Mouse (Mus musculus): ENCODE results near the gene Ralgapa2. TPM values are rescaled to one million over a fixed set of nuclear protein-coding genes. Genes with fewer than 3 reads are reported as not detected.

Gene Ralgapa2
- polyA plus RNA-seq, 1 experiment: 26.6 TPM

- H3K36me3 ChIP-seq (ENCODE audit: control insufficient read depth, insufficient read depth, low read length, poor library complexity, severe bottlenecking): no peaks in the 10 kb centered on the region
Observed at GRCm38 (mm10) chr2:146256321-146256875, 255.7 kb downstream of the Ralgapa2 start.

GRCm38 (mm10) chr2:146255636-146256035 is 256.5 kb downstream of the Ralgapa2 start:
- no peaks in the 10 kb centered on the region for H3K27me3 ChIP-seq (ENCODE audit: control insufficient read depth, insufficient read depth, low read length, poor library complexity, severe bottlenecking)
- H3K36me3 ChIP-seq (ENCODE audit: control insufficient read depth, insufficient read depth, low read length, poor library complexity, severe bottlenecking): no peaks in the 10 kb centered on the region
- H3K4me3 ChIP-seq (ENCODE audit: low read depth, low read length): no peak overlapping the region
- no peak overlapping the region for H3K27ac ChIP-seq (ENCODE audit: insufficient read depth, low read length)
- H3K9ac ChIP-seq (ENCODE audit: low read depth, poor library complexity, severe bottlenecking): no peak overlapping the region
- peaks cover 2% of the 10 kb centered on the region for H3K4me1 ChIP-seq (ENCODE audit: control insufficient read depth, insufficient read depth, low read length)
- TF ChIP-seq POLR2A (IDR thresholded peaks at IDR 0.05; ENCODE audit: insufficient read depth, low read length) (no peak), CTCF (IDR thresholded peaks at IDR 0.05; ENCODE audit: low read depth, low read length) (no peak), EP300 (IDR thresholded peaks at IDR 0.05; ENCODE audit: insufficient read depth, low read depth, low read length) (no peak)
- H3K9me3 ChIP-seq (replicated peaks; ENCODE audit: control insufficient read depth, insufficient read depth, low read length, poor library complexity, severe bottlenecking): no peaks in the 10 kb centered on the region

More at GRCm38 (mm10) chr2:146256321-146256875, 255.7 kb downstream of the Ralgapa2 start:
- Histone ChIP-seq H3K9me3 (replicated peaks; ENCODE audit: control insufficient read depth, insufficient read depth, low read length, poor library complexity, severe bottlenecking) (no peaks in the 10 kb centered on the region), H3K4me3 (ENCODE audit: low read depth, low read length) (no peak overlapping the region), H3K4me1 (ENCODE audit: control insufficient read depth, insufficient read depth, low read length) (peaks cover 2% of the 10 kb centered on the region), H3K27me3 (ENCODE audit: control insufficient read depth, insufficient read depth, low read length, poor library complexity, severe bottlenecking) (no peaks in the 10 kb centered on the region), H3K9ac (ENCODE audit: low read depth, poor library complexity, severe bottlenecking) (no peak overlapping the region), H3K27ac (ENCODE audit: insufficient read depth, low read length) (no peak overlapping the region)
- TF ChIP-seq CTCF (IDR thresholded peaks at IDR 0.05; ENCODE audit: low read depth, low read length) (no peak), POLR2A (IDR thresholded peaks at IDR 0.05; ENCODE audit: insufficient read depth, low read length) (no peak), EP300 (IDR thresholded peaks at IDR 0.05; ENCODE audit: insufficient read depth, low read depth, low read length) (no peak)

- TF ChIP-seq EP300 (IDR thresholded peaks at IDR 0.05; ENCODE audit: insufficient read depth, low read depth, low read length): no peak
- no peak for TF ChIP-seq POLR2A (IDR thresholded peaks at IDR 0.05; ENCODE audit: insufficient read depth, low read length)
- Histone ChIP-seq H3K4me3 (ENCODE audit: low read depth, low read length) (no peak overlapping the region), H3K36me3 (ENCODE audit: control insufficient read depth, insufficient read depth, low read length, poor library complexity, severe bottlenecking) (no peaks in the 10 kb centered on the region), H3K9me3 (replicated peaks; ENCODE audit: control insufficient read depth, insufficient read depth, low read length, poor library complexity, severe bottlenecking) (no peaks in the 10 kb centered on the region), H3K9ac (ENCODE audit: low read depth, poor library complexity, severe bottlenecking) (no peak overlapping the region), H3K27me3 (ENCODE audit: control insufficient read depth, insufficient read depth, low read length, poor library complexity, severe bottlenecking) (no peaks in the 10 kb centered on the region), H3K4me1 (ENCODE audit: control insufficient read depth, insufficient read depth, low read length) (peaks cover 2% of the 10 kb centered on the region), H3K27ac (ENCODE audit: insufficient read depth, low read length) (no peak overlapping the region)
Observed at GRCm38 (mm10) chr2:146254387-146254786, 257.8 kb downstream of the Ralgapa2 start.

- Histone ChIP-seq H3K4me3 (ENCODE audit: low read depth, low read length) (no peak overlapping the region), H3K4me1 (ENCODE audit: control insufficient read depth, insufficient read depth, low read length) (peaks cover 4% of the 10 kb centered on the region), H3K27me3 (ENCODE audit: control insufficient read depth, insufficient read depth, low read length, poor library complexity, severe bottlenecking) (no peaks in the 10 kb centered on the region), H3K27ac (ENCODE audit: insufficient read depth, low read length) (no peak overlapping the region), H3K9ac (ENCODE audit: low read depth, poor library complexity, severe bottlenecking) (no peak overlapping the region), H3K9me3 (replicated peaks; ENCODE audit: control insufficient read depth, insufficient read depth, low read length, poor library complexity, severe bottlenecking) (no peaks in the 10 kb centered on the region), H3K36me3 (ENCODE audit: control insufficient read depth, insufficient read depth, low read length, poor library complexity, severe bottlenecking) (no peaks in the 10 kb centered on the region)
- TF ChIP-seq POLR2A (IDR thresholded peaks at IDR 0.05; ENCODE audit: insufficient read depth, low read length): no peak
- TF ChIP-seq CTCF (IDR thresholded peaks at IDR 0.05; ENCODE audit: low read depth, low read length): no peak
- no peak for TF ChIP-seq EP300 (IDR thresholded peaks at IDR 0.05; ENCODE audit: insufficient read depth, low read depth, low read length)
Observed at GRCm38 (mm10) chr2:146250236-146250904, 261.8 kb downstream of the Ralgapa2 start.

GRCm38 (mm10) chr2:146249033-146249432 is 263.1 kb downstream of the Ralgapa2 start:
- H3K36me3 ChIP-seq (ENCODE audit: control insufficient read depth, insufficient read depth, low read length, poor library complexity, severe bottlenecking): no peaks in the 10 kb centered on the region
- H3K4me3 ChIP-seq (ENCODE audit: low read depth, low read length): no peak overlapping the region
- H3K27me3 ChIP-seq (ENCODE audit: control insufficient read depth, insufficient read depth, low read length, poor library complexity, severe bottlenecking): no peaks in the 10 kb centered on the region
- H3K4me1 ChIP-seq (ENCODE audit: control insufficient read depth, insufficient read depth, low read length): peaks cover 4% of the 10 kb centered on the region
- no peaks in the 10 kb centered on the region for H3K9me3 ChIP-seq (replicated peaks; ENCODE audit: control insufficient read depth, insufficient read depth, low read length, poor library complexity, severe bottlenecking)
- H3K9ac ChIP-seq (ENCODE audit: low read depth, poor library complexity, severe bottlenecking): no peak overlapping the region
- TF ChIP-seq CTCF (IDR thresholded peaks at IDR 0.05; ENCODE audit: low read depth, low read length) (no peak), POLR2A (IDR thresholded peaks at IDR 0.05; ENCODE audit: insufficient read depth, low read length) (no peak), EP300 (IDR thresholded peaks at IDR 0.05; ENCODE audit: insufficient read depth, low read depth, low read length) (no peak)
- H3K27ac ChIP-seq (ENCODE audit: insufficient read depth, low read length): no peak overlapping the region

GRCm38 (mm10) chr2:146247576-146247975 is 264.6 kb downstream of the Ralgapa2 start:
- H3K4me3 ChIP-seq (ENCODE audit: low read depth, low read length): no peak overlapping the region
- TF ChIP-seq CTCF (IDR thresholded peaks at IDR 0.05; ENCODE audit: low read depth, low read length) (no peak), EP300 (IDR thresholded peaks at IDR 0.05; ENCODE audit: insufficient read depth, low read depth, low read length) (no peak), POLR2A (IDR thresholded peaks at IDR 0.05; ENCODE audit: insufficient read depth, low read length) (no peak)
- H3K4me1 ChIP-seq (ENCODE audit: control insufficient read depth, insufficient read depth, low read length): peaks cover 4% of the 10 kb centered on the region
- H3K27me3 ChIP-seq (ENCODE audit: control insufficient read depth, insufficient read depth, low read length, poor library complexity, severe bottlenecking): no peaks in the 10 kb centered on the region
- H3K36me3 ChIP-seq (ENCODE audit: control insufficient read depth, insufficient read depth, low read length, poor library complexity, severe bottlenecking): no peaks in the 10 kb centered on the region
- no peaks in the 10 kb centered on the region for H3K9me3 ChIP-seq (replicated peaks; ENCODE audit: control insufficient read depth, insufficient read depth, low read length, poor library complexity, severe bottlenecking)
- H3K27ac ChIP-seq (ENCODE audit: insufficient read depth, low read length): no peak overlapping the region
- no peak overlapping the region for H3K9ac ChIP-seq (ENCODE audit: low read depth, poor library complexity, severe bottlenecking)

All from ES-Bruce4 (cell line).